Mouse (Mus musculus): ENCODE data around the gene Arhgef16. TPM values are rescaled to one million over a fixed set of nuclear protein-coding genes. Genes with fewer than 3 reads are reported as not detected.

The Arhgef16 gene
- total RNA-seq, 2 experiments from 2014 or later: 1.6 to 1.9 TPM

DNA sequence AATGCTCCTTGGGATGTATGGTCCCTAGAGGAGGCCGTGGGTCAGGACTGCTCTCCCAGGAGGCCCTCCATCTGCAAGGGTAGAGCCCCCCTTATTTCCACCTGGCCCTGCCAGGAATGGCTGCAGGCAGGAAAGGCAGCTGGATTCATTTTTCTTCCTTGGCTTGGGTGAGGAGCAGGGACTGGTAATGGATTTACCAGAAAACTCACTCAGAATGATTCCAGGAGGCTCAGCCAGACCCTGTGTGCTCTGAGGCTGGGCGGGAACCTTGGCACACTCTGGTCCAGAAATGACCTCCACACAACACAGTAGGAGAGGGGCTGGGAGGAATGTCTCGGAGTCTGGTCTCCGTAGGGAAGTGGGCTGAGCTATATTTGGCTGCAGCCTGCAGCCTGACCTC, 69.2 kb downstream of the Arhgef16 start:
- peak in 1 of 2 experiments; percentile 51 for DNase-seq (ENCODE audit: low spot score in 2 of 2)

DNA sequence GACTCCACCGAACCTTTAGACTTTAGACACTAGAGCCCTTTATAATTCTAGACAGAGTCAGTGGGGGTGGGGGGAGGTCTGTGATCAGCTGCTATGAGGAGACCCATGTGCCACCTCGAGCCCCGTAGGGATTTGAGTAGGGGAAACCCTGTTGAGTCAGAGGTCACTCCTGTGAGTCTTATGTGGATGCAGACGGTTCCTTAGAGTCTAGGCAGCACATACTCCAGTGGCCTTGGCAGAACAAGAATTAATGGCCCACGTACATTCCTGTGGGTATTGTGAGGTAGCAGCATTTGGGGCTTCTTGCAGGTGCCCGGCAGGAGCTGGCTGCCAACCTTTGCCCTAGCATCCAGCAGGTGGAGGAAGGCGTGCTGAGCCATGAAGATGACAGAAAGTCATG, 70.1 kb downstream of the Arhgef16 start:
- no peak for DNase-seq (ENCODE audit: low spot score in 2 of 2)

DNA sequence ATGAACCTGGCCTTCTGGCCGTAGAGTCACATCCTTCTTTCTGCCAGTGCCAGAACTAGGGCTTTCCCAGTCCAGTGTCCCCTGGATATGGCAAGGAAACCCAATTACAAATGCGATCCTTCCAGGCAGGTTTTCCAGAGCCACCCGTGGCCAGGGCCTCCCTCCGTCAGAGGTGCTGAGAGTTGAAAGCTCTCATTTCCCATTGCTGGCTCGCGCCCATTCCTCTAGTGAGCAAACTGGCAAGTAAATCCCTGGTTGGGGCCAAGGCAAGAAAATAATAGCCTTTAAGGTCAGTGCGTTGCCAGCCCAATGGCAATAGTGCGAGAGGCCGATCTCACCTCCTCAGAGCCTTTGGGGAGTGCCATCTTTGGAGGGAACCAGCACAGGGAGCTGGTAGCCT, 71.9 kb downstream of the Arhgef16 start:
- no peak for DNase-seq (ENCODE audit: low spot score in 2 of 2)

Other genes starting within 250 kb of the Arhgef16 start
- gene Trp73, start 161.5 kb downstream of the Arhgef16 start, total RNA-seq (2021): under 1 TPM in 1 of 2 experiments, not detected in 1; 0.23 TPM
- 10 to 100 TPM; 15.4 to 20.5 TPM for gene Wrap73, start 159.3 kb downstream of the Arhgef16 start, total RNA-seq (2021)
- gene Tprgl, start 141.0 kb downstream of the Arhgef16 start, total RNA-seq (2021): 10 to 100 TPM; 81.6 to 88.5 TPM
- gene Megf6, start 130.9 kb downstream of the Arhgef16 start, total RNA-seq (2021): 10 to 100 TPM; 11.3 to 11.6 TPM
- gene B230104I21Rik, start 34.5 kb upstream of the Arhgef16 start, total RNA-seq (2021): not detected